Mouse (Mus musculus) neural tube, embryonic 14.5 days (tissue): ENCODE measurements at regions not wholly inside any gene's neighbourhood (a gene's known extent, or its start where the extent isn't known, plus 50 kb on each side); places are given as distances from the start of the nearest gene placed in this dataset.

ENCODE experiments used
- ATAC-seq: fragments of 200-750 bp; cut with Nextera tagmentation; 2 replicates; pipeline ENCODE4 v1.8.0; 2017; ENCODE audit warnings: low read depth, mild to moderate bottlenecking, moderate TSS enrichment, moderate library complexity
- H3K27ac ChIP-seq: fragments of 300-500 bp; sonication (generic); 2 replicates; pipeline ENCODE4 v1.5.1; 2014; ENCODE audit warnings: low read depth, mild to moderate bottlenecking, control low read depth, low read length, moderate library complexity, mixed read lengths
- H3K27me3 ChIP-seq: fragments of 300-500 bp; sonication (generic); 2 replicates; pipeline ENCODE4 v1.6.1; 2014; ENCODE audit warnings: low read length; ENCODE audit not compliant: control insufficient read depth, insufficient read depth
- H3K36me3 ChIP-seq: fragments of 300-500 bp; sonication (generic); 2 replicates; pipeline ENCODE4 v1.6.1; 2014; ENCODE audit warnings: low read length, mixed read lengths; ENCODE audit not compliant: control insufficient read depth, insufficient read depth
- H3K4me1 ChIP-seq: fragments of 300-500 bp; sonication (generic); 2 replicates; pipeline ENCODE4 v1.6.1; 2014; ENCODE audit warnings: low read length; ENCODE audit not compliant: control insufficient read depth, insufficient read depth
- H3K4me2 ChIP-seq: fragments of 300-500 bp; sonication (generic); 2 replicates; pipeline ENCODE4 v1.6.1; 2014; ENCODE audit warnings: mild to moderate bottlenecking, low read depth, low read length, control low read depth
- H3K4me3 ChIP-seq: fragments of 300-500 bp; sonication (generic); 2 replicates; pipeline ENCODE4 v1.5.1; 2014; ENCODE audit warnings: low read depth, low read length, control low read depth, mixed read lengths
- H3K9ac ChIP-seq: fragments of 300-500 bp; sonication (generic); replicated peaks from 2 replicates; pipeline ENCODE4 v1.6.1; 2014; ENCODE audit warnings: low read depth, mild to moderate bottlenecking, control low read depth, low read length, mixed read lengths
- H3K9me3 ChIP-seq: fragments of 300-500 bp; sonication (generic); 2 replicates; pipeline ENCODE4 v1.6.1; 2016; ENCODE audit warnings: low read length; ENCODE audit not compliant: control insufficient read depth
- WGBS: fragments of 180-500 bp; shearing (Covaris S2); extraction: QIAGEN DNeasy Blood & Tissue Kit; methylation state at CpG from one replicate; pipeline ENCODE4 v1.1.7; 2014; 5-methylcytosine and 5-hydroxymethylcytosine counted together

GRCm38 (mm10) chr1:63977956-63978355 is 144.1 kb downstream of the Klf7 start:
- no peaks in the 10 kb centered on the region for H3K36me3 ChIP-seq
- H3K27ac ChIP-seq = no peak overlapping the region
- no peak overlapping the region for H3K9ac ChIP-seq
- no peaks in the 10 kb centered on the region for H3K27me3 ChIP-seq
- no peak overlapping the region for H3K4me3 ChIP-seq
- 25% methylated on average over 7 of the region's 7 CpGs for WGBS
- H3K9me3 ChIP-seq = no peaks in the 10 kb centered on the region
- ATAC-seq = no peak
- H3K4me1 ChIP-seq = peaks cover 8% of the 10 kb centered on the region; the same call in 1 of the 2 replicates
- no peak overlapping the region for H3K4me2 ChIP-seq

GRCm38 (mm10) chr1:63977302-63977888 is 144.7 kb downstream of the Klf7 start:
- Histone ChIP-seq H3K4me1 (peaks cover 8% of the 10 kb centered on the region; the same call in 1 of the 2 replicates), H3K4me3 (no peak overlapping the region), H3K27ac (no peak overlapping the region), H3K9me3 (no peaks in the 10 kb centered on the region), H3K27me3 (no peaks in the 10 kb centered on the region), H3K36me3 (no peaks in the 10 kb centered on the region), H3K9ac (no peak overlapping the region), H3K4me2 (no peak overlapping the region)
- ATAC-seq = peak; percentile 60
- 19% methylated on average over 4 of the region's 4 CpGs for WGBS

- no peak overlapping the region for H3K9ac ChIP-seq
- H3K4me1 ChIP-seq = peaks cover 8% of the 10 kb centered on the region; the same call in 1 of the 2 replicates
- H3K36me3 ChIP-seq = no peaks in the 10 kb centered on the region
- no peak overlapping the region for H3K27ac ChIP-seq
- no peak overlapping the region for H3K4me2 ChIP-seq
- WGBS = 45% methylated on average over 4 of the region's 4 CpGs
- ATAC-seq = peak; percentile 49; the same call in 1 of the 2 replicates
- H3K4me3 ChIP-seq = no peak overlapping the region
- no peaks in the 10 kb centered on the region for H3K9me3 ChIP-seq
- H3K27me3 ChIP-seq = no peaks in the 10 kb centered on the region
Observed at GRCm38 (mm10) chr1:63976862-63977261, 145.2 kb downstream of the Klf7 start.

GRCm38 (mm10) chr1:63967849-63968248 is 154.2 kb downstream of the Klf7 start:
- Histone ChIP-seq H3K27ac (no peak overlapping the region), H3K4me2 (no peak overlapping the region), H3K4me1 (no peaks in the 10 kb centered on the region), H3K27me3 (no peaks in the 10 kb centered on the region), H3K4me3 (no peak overlapping the region), H3K9ac (no peak overlapping the region), H3K36me3 (no peaks in the 10 kb centered on the region), H3K9me3 (no peaks in the 10 kb centered on the region)
- WGBS = 89% methylated on average over 11 of the region's 11 CpGs
- ATAC-seq = no peak

- no peak overlapping the region for H3K9ac ChIP-seq
- H3K4me3 ChIP-seq = no peak overlapping the region
- H3K4me2 ChIP-seq = no peak overlapping the region
- H3K4me1 ChIP-seq = no peaks in the 10 kb centered on the region
- no peak for ATAC-seq
- H3K27ac ChIP-seq = no peak overlapping the region
- no peaks in the 10 kb centered on the region for H3K9me3 ChIP-seq
- H3K27me3 ChIP-seq = no peaks in the 10 kb centered on the region
- H3K36me3 ChIP-seq = no peaks in the 10 kb centered on the region
Observed at GRCm38 (mm10) chr1:63965446-63965845, 156.6 kb downstream of the Klf7 start.

GRCm38 (mm10) chr1:63964519-63964918 is 157.6 kb downstream of the Klf7 start:
- Histone ChIP-seq H3K9ac (no peak overlapping the region), H3K36me3 (no peaks in the 10 kb centered on the region), H3K4me3 (no peak overlapping the region), H3K9me3 (no peaks in the 10 kb centered on the region), H3K27ac (no peak overlapping the region), H3K27me3 (no peaks in the 10 kb centered on the region), H3K4me1 (no peaks in the 10 kb centered on the region), H3K4me2 (no peak overlapping the region)
- ATAC-seq = no peak
- WGBS = 78% methylated on average over 1 of the region's 1 CpGs

GRCm38 (mm10) chr1:63955701-63956355 is 166.3 kb downstream of the Klf7 start:
- H3K27me3 ChIP-seq = no peaks in the 10 kb centered on the region
- no peak overlapping the region for H3K4me3 ChIP-seq
- no peaks in the 10 kb centered on the region for H3K4me1 ChIP-seq
- H3K4me2 ChIP-seq = no peak overlapping the region
- no peak overlapping the region for H3K9ac ChIP-seq
- H3K36me3 ChIP-seq = no peaks in the 10 kb centered on the region
- no peak overlapping the region for H3K27ac ChIP-seq
- H3K9me3 ChIP-seq = no peaks in the 10 kb centered on the region
- 92% methylated on average over 4 of the region's 4 CpGs for WGBS
- ATAC-seq = no peak

- Histone ChIP-seq H3K9ac (no peak overlapping the region), H3K27me3 (no peaks in the 10 kb centered on the region), H3K4me2 (no peak overlapping the region), H3K9me3 (no peaks in the 10 kb centered on the region), H3K4me1 (no peaks in the 10 kb centered on the region), H3K36me3 (no peaks in the 10 kb centered on the region), H3K4me3 (no peak overlapping the region), H3K27ac (no peak overlapping the region)
- no peak for ATAC-seq
- 92% methylated on average over 6 of the region's 6 CpGs for WGBS
Observed at GRCm38 (mm10) chr1:63954876-63955513, 167.1 kb downstream of the Klf7 start.

- no peaks in the 10 kb centered on the region for H3K4me1 ChIP-seq
- H3K36me3 ChIP-seq = no peaks in the 10 kb centered on the region
- H3K9ac ChIP-seq = no peak overlapping the region
- 83% methylated on average over 2 of the region's 2 CpGs for WGBS
- H3K4me2 ChIP-seq = no peak overlapping the region
- H3K9me3 ChIP-seq = no peaks in the 10 kb centered on the region
- no peak for ATAC-seq
- H3K27me3 ChIP-seq = no peaks in the 10 kb centered on the region
- no peak overlapping the region for H3K4me3 ChIP-seq
- H3K27ac ChIP-seq = no peak overlapping the region
Observed at GRCm38 (mm10) chr1:63954172-63954571, 167.9 kb downstream of the Klf7 start.
